ENCODE assay signal across 10 mouse cellular contexts in the genomic region with DNA sequence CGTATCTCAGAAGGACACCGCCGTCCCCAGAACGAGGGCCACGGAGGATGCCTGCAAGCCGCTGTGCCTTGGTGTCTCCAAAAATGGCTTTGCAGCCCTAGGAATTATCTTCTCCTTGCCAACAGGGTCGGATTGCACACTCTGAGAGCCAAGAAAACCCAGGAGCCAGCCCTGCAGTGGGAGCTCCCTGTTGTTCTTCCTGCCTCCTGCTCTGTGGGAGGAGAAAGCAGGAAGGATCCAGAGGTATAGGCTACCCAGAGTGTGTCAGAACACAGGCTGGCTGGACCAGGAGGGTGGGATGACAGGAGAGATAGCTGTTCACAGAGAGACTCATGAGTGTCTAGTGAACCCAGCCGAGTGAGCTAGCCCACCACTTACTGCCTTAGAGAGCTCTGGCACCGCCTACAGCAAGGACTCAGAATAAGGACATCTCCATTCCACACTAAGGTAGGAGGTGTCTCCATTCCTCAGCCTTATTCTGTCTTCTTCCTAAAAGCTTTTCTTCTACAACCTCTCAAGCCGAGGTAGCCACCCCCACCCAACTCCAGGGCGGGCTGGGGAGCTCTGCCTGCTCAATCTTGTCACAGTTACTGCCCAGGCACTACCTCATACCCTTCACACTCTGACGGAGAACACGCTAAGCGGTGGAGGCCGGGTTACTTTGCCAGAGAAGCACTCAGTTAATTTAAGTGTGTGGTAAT. TPM values are rescaled to one million over a fixed set of nuclear protein-coding genes. Genes with fewer than 3 reads are reported as not detected.
DNase-seq lines count a peak whose midpoint lies in the region; ATAC-seq and TF ChIP-seq lines count a peak whose summit lies in the region.
"Had no signal": no experiment of that assay in that cellular context is flagged by ENCODE, and none has a peak within 500 bp of the region (broad histone marks: within the 10 kb centered on the region; RNA-seq: fewer than 3 reads in every experiment).

No protein-coding gene starts in this region.

- 63% methylated on average over 15 of the region's 15 CpGs for WGBS in kidney, postnatal 0 days

- no peak for TF ChIP-seq CTCF in kidney, postnatal 0 days (IDR thresholded peaks at IDR 0.05; ENCODE audit: low read depth)

- no peaks in the 10 kb centered on the region for H3K27me3 ChIP-seq in kidney, postnatal 0 days (ENCODE audit: insufficient read depth, low read length)
- H3K27me3 ChIP-seq: Patski had no signal

- no peaks in the 10 kb centered on the region for H3K9me3 ChIP-seq in kidney, postnatal 0 days (replicated peaks; ENCODE audit: low read length)

- H3K4me3 ChIP-seq in kidney, postnatal 0 days (replicated peaks; ENCODE audit: low read depth, low read length): no peak overlapping the region

- no peak for DNase-seq in kidney, postnatal 0 days (ENCODE audit: low spot score)
- DNase-seq in kidney, postnatal 25 days: no peak
- peak; percentile 62 for DNase-seq in A20 (ENCODE audit: low read depth, low spot score)
- DNase-seq in brain, adult 2 months (ENCODE audit: low read depth, low spot score): peak; percentile 81
- DNase-seq in left cerebral cortex, postnatal 25 days (ENCODE audit: low spot score in 2 of 2): peak; percentile 32 to 93
- DNase-seq in thymus, adult 18-20 months: no peak
- DNase-seq in adrenal gland, adult 18-20 months (ENCODE audit: low spot score in 2 of 2): no peak
- no peak for DNase-seq in gastrocnemius, adult 18-20 months (ENCODE audit: low spot score)
- DNase-seq: kidney, adult 11 months had no signal

- H3K4me2 ChIP-seq in kidney, postnatal 0 days (ENCODE audit: low read length): no peak overlapping the region

- peak overlapping the region; percentile 85 for H3K27ac ChIP-seq in kidney, postnatal 0 days

- no peak overlapping the region for H3K9ac ChIP-seq in kidney, postnatal 0 days (ENCODE audit: low read depth, low read length)

- intact Hi-C loops in left cerebral cortex, postnatal 25 days (cut with DNase I): loop anchor here (1.0 to 5.0 kb wide), 2 partner anchors 44 to 79 kb away; no protein-coding TSS in a partner anchor

- peaks cover 49% of the 10 kb centered on the region for H3K4me1 ChIP-seq in kidney, postnatal 0 days (replicated peaks; ENCODE audit: insufficient read depth, low read length)

- no peak for ATAC-seq in kidney, postnatal 0 days (replicated peaks; ENCODE audit: low FRiP score, low read depth)

- no peaks in the 10 kb centered on the region for H3K36me3 ChIP-seq in kidney, postnatal 0 days (ENCODE audit: insufficient read depth, low read length)

RNA-seq across cellular contexts. Expression of a gene that starts 48.0 kb away (rescaled TPM):
- 11.9 and 12.5 TPM in 2 replicates for polyA plus RNA-seq in kidney, postnatal 0 days (2015; fragmentation: Nextera tagmentation; extraction: Ambion mirVana)
- 10 to 100 TPM; 30.4 to 37.3 TPM for total RNA-seq in left cerebral cortex, postnatal 25 days (2021)
- total RNA-seq in adrenal gland, adult 18-20 months (2021): 10 to 100 TPM; 39.2 to 44.8 TPM
- 10 to 100 TPM; 34.7 to 47.5 TPM for total RNA-seq in gastrocnemius, adult 18-20 months (2021)

Comparison
In these comparisons a context has a peak if more than half of its experiments do, and no peak if none do; other contexts are left out.
1. DNase-seq: peak in A20 (single experiment), brain, adult 2 months (single experiment) and left cerebral cortex, postnatal 25 days (2 of 2); none in kidney, postnatal 0 days (single experiment), kidney, postnatal 25 days (0 of 2), thymus, adult 18-20 months (0 of 2), adrenal gland, adult 18-20 months (0 of 2) and gastrocnemius, adult 18-20 months (single experiment).